Mouse (Mus musculus): ENCODE measurements around the gene Spem2. TPM values are rescaled to one million over a fixed set of nuclear protein-coding genes. Genes with fewer than 3 reads are reported as not detected.

The Spem2 gene
- polyA plus RNA-seq, 1 experiment from 2014 or later: not detected

GRCm38 (mm10) chr11:69818871-69819270 lies 606 bp upstream of the Spem2 start:
- Histone ChIP-seq H3K27ac (ENCODE audit: low read length) (no peak overlapping the region), H3K4me2 (ENCODE audit: low read depth, low read length) (no peak overlapping the region), H3K4me3 (replicated peaks; ENCODE audit: low read length) (no peak overlapping the region), H3K9me3 (replicated peaks; ENCODE audit: control insufficient read depth, low read length) (peaks cover 11% of the 10 kb centered on the region; the same call in 1 of the 2 replicates), H3K4me1 (ENCODE audit: control insufficient read depth, insufficient read depth, low read length) (no peaks in the 10 kb centered on the region), H3K36me3 (ENCODE audit: control insufficient read depth, insufficient read depth, low read length) (no peaks in the 10 kb centered on the region), H3K9ac (ENCODE audit: low read length) (no peak overlapping the region), H3K27me3 (ENCODE audit: control insufficient read depth, insufficient read depth, low read length) (no peaks in the 10 kb centered on the region)
- WGBS: 88% methylated on average over 8 of the region's 8 CpGs
- no peak for ATAC-seq (ENCODE audit: insufficient read depth, low FRiP score)

GRCm38 (mm10) chr11:69816520-69816919 lies 1.7 kb downstream of the Spem2 start:
- no peaks in the 10 kb centered on the region for H3K36me3 ChIP-seq (ENCODE audit: control insufficient read depth, insufficient read depth, low read length)
- no peak overlapping the region for H3K4me3 ChIP-seq (replicated peaks; ENCODE audit: low read length)
- no peak overlapping the region for H3K4me2 ChIP-seq (ENCODE audit: low read depth, low read length)
- H3K4me1 ChIP-seq (ENCODE audit: control insufficient read depth, insufficient read depth, low read length): no peaks in the 10 kb centered on the region
- H3K9ac ChIP-seq (ENCODE audit: low read length): no peak overlapping the region
- H3K9me3 ChIP-seq (replicated peaks; ENCODE audit: control insufficient read depth, low read length): peaks cover 11% of the 10 kb centered on the region; the same call in 1 of the 2 replicates
- WGBS: 85% methylated on average over 12 of the region's 12 CpGs
- H3K27ac ChIP-seq (ENCODE audit: low read length): no peak overlapping the region
- ATAC-seq (ENCODE audit: insufficient read depth, low FRiP score): no peak
- no peaks in the 10 kb centered on the region for H3K27me3 ChIP-seq (ENCODE audit: control insufficient read depth, insufficient read depth, low read length)

DNA sequence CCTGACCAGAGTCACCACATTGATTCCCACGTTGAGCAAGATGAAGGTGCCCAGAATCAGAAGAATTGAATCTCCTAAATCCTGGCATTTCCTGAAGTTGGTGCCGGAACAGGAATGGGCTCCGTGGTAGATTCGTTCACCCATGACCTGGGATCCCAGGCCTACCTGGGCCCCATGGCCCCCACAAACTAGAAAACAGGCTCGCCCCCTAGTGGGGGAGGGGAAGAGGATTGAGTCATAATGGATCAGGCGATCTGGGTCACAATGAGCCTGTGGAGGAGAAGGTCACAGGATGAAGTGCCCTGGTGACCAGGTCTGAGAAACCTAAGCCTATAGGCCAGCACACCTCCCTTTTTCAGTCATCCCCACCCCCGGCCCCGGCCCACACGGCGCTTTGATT lies 3.1 kb downstream of the Spem2 start, which contains the start of gene Gm39566:
Gm39566 (minus strand) TSS at position 144 of the 400 bp plus-strand sequence.
- Histone ChIP-seq H3K36me3 (ENCODE audit: control insufficient read depth, insufficient read depth, low read length) (no peaks in the 10 kb centered on the region), H3K4me2 (ENCODE audit: low read depth, low read length) (no peak within 1 kb of the TSS), H3K9me3 (replicated peaks; ENCODE audit: control insufficient read depth, low read length) (peaks cover 11% of the 10 kb centered on the region; the same call in 1 of the 2 replicates), H3K4me1 (ENCODE audit: control insufficient read depth, insufficient read depth, low read length) (no peaks in the 10 kb centered on the region), H3K4me3 (replicated peaks; ENCODE audit: low read length) (no peak within 1 kb of the TSS), H3K27me3 (ENCODE audit: control insufficient read depth, insufficient read depth, low read length) (no peaks in the 10 kb centered on the region), H3K9ac (ENCODE audit: low read length) (no peak within 1 kb of the TSS), H3K27ac (ENCODE audit: low read length) (no peak within 1 kb of the TSS)
- WGBS: 58% methylated on average over 10 of the region's 10 CpGs
- ATAC-seq (ENCODE audit: insufficient read depth, low FRiP score): no peak

GRCm38 (mm10) chr11:69810280-69810679 lies 8.0 kb downstream of the Spem2 start:
- no peak for ATAC-seq (ENCODE audit: insufficient read depth, low FRiP score)
- H3K36me3 ChIP-seq (ENCODE audit: control insufficient read depth, insufficient read depth, low read length): no peaks in the 10 kb centered on the region
- H3K4me1 ChIP-seq (ENCODE audit: control insufficient read depth, insufficient read depth, low read length): no peaks in the 10 kb centered on the region
- no peak overlapping the region for H3K4me3 ChIP-seq (replicated peaks; ENCODE audit: low read length)
- no peak overlapping the region for H3K9ac ChIP-seq (ENCODE audit: low read length)
- no peaks in the 10 kb centered on the region for H3K9me3 ChIP-seq (replicated peaks; ENCODE audit: control insufficient read depth, low read length)
- H3K4me2 ChIP-seq (ENCODE audit: low read depth, low read length): no peak overlapping the region
- H3K27me3 ChIP-seq (ENCODE audit: control insufficient read depth, insufficient read depth, low read length): no peaks in the 10 kb centered on the region
- H3K27ac ChIP-seq (ENCODE audit: low read length): no peak overlapping the region

- no peak for ATAC-seq (ENCODE audit: insufficient read depth, low FRiP score)
- peaks cover 23% of the 10 kb centered on the region for H3K4me1 ChIP-seq (ENCODE audit: control insufficient read depth, insufficient read depth, low read length)
- 62% methylated on average over 2 of the region's 2 CpGs for WGBS
These were observed 10.6 kb downstream of the Spem2 start for GRCm38 (mm10) chr11:69807641-69808040.

GRCm38 (mm10) chr11:69806378-69806777 lies 11.9 kb downstream of the Spem2 start:
- Histone ChIP-seq H3K4me2 (ENCODE audit: low read depth, low read length) (no peak overlapping the region), H3K27me3 (ENCODE audit: control insufficient read depth, insufficient read depth, low read length) (peaks cover 12% of the 10 kb centered on the region), H3K27ac (ENCODE audit: low read length) (no peak overlapping the region), H3K9ac (ENCODE audit: low read length) (no peak overlapping the region), H3K4me1 (ENCODE audit: control insufficient read depth, insufficient read depth, low read length) (peaks cover 35% of the 10 kb centered on the region), H3K4me3 (replicated peaks; ENCODE audit: low read length) (no peak overlapping the region), H3K9me3 (replicated peaks; ENCODE audit: control insufficient read depth, low read length) (no peaks in the 10 kb centered on the region), H3K36me3 (ENCODE audit: control insufficient read depth, insufficient read depth, low read length) (no peaks in the 10 kb centered on the region)
- ATAC-seq (ENCODE audit: insufficient read depth, low FRiP score): no peak
- 85% methylated on average over 4 of the region's 4 CpGs for WGBS

More at GRCm38 (mm10) chr11:69807641-69808040, 10.6 kb downstream of the Spem2 start:
- Histone ChIP-seq H3K9me3 (replicated peaks; ENCODE audit: control insufficient read depth, low read length) (no peaks in the 10 kb centered on the region), H3K36me3 (ENCODE audit: control insufficient read depth, insufficient read depth, low read length) (no peaks in the 10 kb centered on the region), H3K4me2 (ENCODE audit: low read depth, low read length) (no peak overlapping the region), H3K27me3 (ENCODE audit: control insufficient read depth, insufficient read depth, low read length) (peaks cover 3% of the 10 kb centered on the region), H3K27ac (ENCODE audit: low read length) (no peak overlapping the region), H3K9ac (ENCODE audit: low read length) (no peak overlapping the region), H3K4me3 (replicated peaks; ENCODE audit: low read length) (no peak overlapping the region)

GRCm38 (mm10) chr11:69804972-69805909 lies 13.0 kb downstream of the Spem2 start, which contains the start of gene Tmem102:
Gene Tmem102 (minus strand): TSS chr11:69805624.
- peak within 1 kb of the TSS; percentile 69 for H3K27ac ChIP-seq (ENCODE audit: low read length)
- peak; percentile 41 for ATAC-seq (ENCODE audit: insufficient read depth, low FRiP score)
- WGBS: 10% methylated on average over 29 of the region's 29 CpGs

DNA sequence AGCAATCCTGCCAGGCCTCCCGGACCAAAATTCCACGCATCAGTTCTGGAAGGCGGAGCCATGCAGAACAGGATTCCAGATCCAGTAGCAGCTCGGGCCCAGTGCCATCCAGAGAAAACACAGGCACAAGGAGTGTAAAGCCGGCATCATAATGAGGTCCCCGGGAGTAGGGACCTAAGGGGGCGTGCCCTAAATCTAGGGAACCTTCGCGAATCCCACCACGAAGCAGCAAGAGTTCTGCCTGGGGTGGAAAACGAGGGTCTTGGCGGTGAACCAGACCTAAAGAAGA lies 13.7 kb downstream of the Spem2 start:
- H3K9me3 ChIP-seq (replicated peaks; ENCODE audit: control insufficient read depth, low read length): no peaks in the 10 kb centered on the region
- H3K27ac ChIP-seq (ENCODE audit: low read length): peak overlapping the region; percentile 69
- WGBS: 12% methylated on average over 12 of the region's 12 CpGs
- ATAC-seq (ENCODE audit: insufficient read depth, low FRiP score): no peak
- H3K9ac ChIP-seq (ENCODE audit: low read length): peak overlapping the region; percentile 83
- H3K27me3 ChIP-seq (ENCODE audit: control insufficient read depth, insufficient read depth, low read length): peaks cover 12% of the 10 kb centered on the region
- H3K4me2 ChIP-seq (ENCODE audit: low read depth, low read length): peak overlapping the region; percentile 99
- H3K4me1 ChIP-seq (ENCODE audit: control insufficient read depth, insufficient read depth, low read length): peaks cover 52% of the 10 kb centered on the region
- no peaks in the 10 kb centered on the region for H3K36me3 ChIP-seq (ENCODE audit: control insufficient read depth, insufficient read depth, low read length)
- H3K4me3 ChIP-seq (replicated peaks; ENCODE audit: low read length): peak overlapping the region; percentile 72

More at GRCm38 (mm10) chr11:69804972-69805909, 13.0 kb downstream of the Spem2 start, which contains the start of gene Tmem102:
- no peaks in the 10 kb centered on the region for H3K36me3 ChIP-seq (ENCODE audit: control insufficient read depth, insufficient read depth, low read length)
- peaks cover 46% of the 10 kb centered on the region for H3K4me1 ChIP-seq (ENCODE audit: control insufficient read depth, insufficient read depth, low read length)
- peaks cover 12% of the 10 kb centered on the region for H3K27me3 ChIP-seq (ENCODE audit: control insufficient read depth, insufficient read depth, low read length)
- peak within 1 kb of the TSS; percentile 99 for H3K4me2 ChIP-seq (ENCODE audit: low read depth, low read length)
- H3K9me3 ChIP-seq (replicated peaks; ENCODE audit: control insufficient read depth, low read length): no peaks in the 10 kb centered on the region
- H3K9ac ChIP-seq (ENCODE audit: low read length): peak within 1 kb of the TSS; percentile 83
- peak within 1 kb of the TSS; percentile 72 for H3K4me3 ChIP-seq (replicated peaks; ENCODE audit: low read length)

Measured in stomach, embryonic 16.5 days (tissue).